Mouse (Mus musculus) heart, embryonic 10.5 days (tissue): ENCODE results near the gene Rnf32. TPM values are rescaled to one million over a fixed set of nuclear protein-coding genes. Genes with fewer than 3 reads are reported as not detected.

Source experiments
- DNase-seq: peaks from one replicate; pipeline ENCODE4 v3.0.0-alpha.2; 2017; ENCODE audit warnings: low spot score
- H3K27ac ChIP-seq: fragments of 300-500 bp; sonication (generic); 2 replicates; pipeline ENCODE4 v1.5.1; 2016; ENCODE audit warnings: mild to moderate bottlenecking
- H3K27me3 ChIP-seq: fragments of 300-500 bp; sonication (generic); 2 replicates; pipeline ENCODE4 v1.6.1; 2016; ENCODE audit warnings: mild to moderate bottlenecking; ENCODE audit not compliant: poor library complexity, insufficient read depth, severe bottlenecking
- H3K36me3 ChIP-seq: fragments of 300-500 bp; sonication (generic); 2 replicates; pipeline ENCODE4 v1.6.1; 2016; ENCODE audit warnings: mild to moderate bottlenecking, moderate library complexity
- H3K4me1 ChIP-seq: fragments of 300-500 bp; sonication (generic); 2 replicates; pipeline ENCODE4 v1.6.1; 2016; ENCODE audit warnings: mild to moderate bottlenecking
- H3K4me3 ChIP-seq: fragments of 300-500 bp; sonication (generic); 2 replicates; pipeline ENCODE4 v1.5.1; 2016; ENCODE audit warnings: mild to moderate bottlenecking, moderate library complexity
- H3K9me3 ChIP-seq: fragments of 300-500 bp; sonication (generic); 2 replicates; pipeline ENCODE4 v1.6.1; 2016; ENCODE audit warnings: mild to moderate bottlenecking, moderate library complexity
- WGBS: fragments of 180-500 bp; shearing (Covaris S2); methylation state at CpG from one replicate; pipeline ENCODE4 v1.1.7; 2016; 5-methylcytosine and 5-hydroxymethylcytosine counted together
- polyA plus RNA-seq: library from polyadenylated mRNA; unstranded; fragments of >200 nt; fragmentation: Nextera tagmentation; extraction: Ambion mirVana; gene quantifications from 2 replicates; pipeline ENCODE4 v1.2.1, GENCODE M21; 2016

Rnf32 gene
- polyA plus RNA-seq, 1 experiment from 2014 or later = 3.1 TPM

- DNase-seq = no peak
- Histone ChIP-seq H3K36me3 (no peaks in the 10 kb centered on the region), H3K27me3 (no peaks in the 10 kb centered on the region; the same call in 1 of the 2 replicates), H3K4me1 (peaks cover 15% of the 10 kb centered on the region), H3K27ac (no peak overlapping the region), H3K4me3 (no peak overlapping the region), H3K9me3 (no peaks in the 10 kb centered on the region)
- 47% methylated on average over 4 of the region's 4 CpGs for WGBS
Measured at GRCm38 (mm10) chr5:29211980-29212555, 16.3 kb downstream of the Rnf32 start.

GRCm38 (mm10) chr5:29217997-29218396, 22.2 kb downstream of the Rnf32 start:
- Histone ChIP-seq H3K27ac (no peak overlapping the region), H3K27me3 (no peaks in the 10 kb centered on the region; the same call in 1 of the 2 replicates), H3K4me3 (no peak overlapping the region), H3K4me1 (peaks cover 10% of the 10 kb centered on the region), H3K9me3 (no peaks in the 10 kb centered on the region), H3K36me3 (no peaks in the 10 kb centered on the region)
- no peak for DNase-seq
- 40% methylated on average over 3 of the region's 3 CpGs for WGBS

GRCm38 (mm10) chr5:29224089-29224488, 28.3 kb downstream of the Rnf32 start:
- no peaks in the 10 kb centered on the region for H3K27me3 ChIP-seq
- H3K4me1 ChIP-seq = no peaks in the 10 kb centered on the region
- H3K9me3 ChIP-seq = no peaks in the 10 kb centered on the region
- no peak for DNase-seq
- no peak overlapping the region for H3K27ac ChIP-seq
- H3K4me3 ChIP-seq = no peak overlapping the region
- H3K36me3 ChIP-seq = no peaks in the 10 kb centered on the region
- WGBS = 90% methylated on average over 7 of the region's 7 CpGs

GRCm38 (mm10) chr5:29230481-29230880, 34.7 kb downstream of the Rnf32 start:
- WGBS = 80% methylated on average over 2 of the region's 2 CpGs
- Histone ChIP-seq H3K27ac (no peak overlapping the region), H3K4me3 (no peak overlapping the region), H3K36me3 (no peaks in the 10 kb centered on the region), H3K9me3 (no peaks in the 10 kb centered on the region), H3K27me3 (no peaks in the 10 kb centered on the region), H3K4me1 (no peaks in the 10 kb centered on the region)
- no peak for DNase-seq

GRCm38 (mm10) chr5:29238379-29238778, 42.6 kb downstream of the Rnf32 start:
- H3K27ac ChIP-seq = no peak overlapping the region
- no peaks in the 10 kb centered on the region for H3K36me3 ChIP-seq
- no peak for DNase-seq
- H3K4me3 ChIP-seq = no peak overlapping the region
- H3K9me3 ChIP-seq = no peaks in the 10 kb centered on the region
- no peaks in the 10 kb centered on the region for H3K4me1 ChIP-seq
- H3K27me3 ChIP-seq = no peaks in the 10 kb centered on the region

- Histone ChIP-seq H3K27me3 (no peaks in the 10 kb centered on the region), H3K36me3 (no peaks in the 10 kb centered on the region), H3K4me3 (no peak overlapping the region), H3K9me3 (no peaks in the 10 kb centered on the region), H3K27ac (no peak overlapping the region), H3K4me1 (no peaks in the 10 kb centered on the region)
- no peak for DNase-seq
- WGBS = no CpG with 5 or more reads among the region's 1 CpGs
Measured at GRCm38 (mm10) chr5:29244769-29245168, 49.0 kb downstream of the Rnf32 start.

GRCm38 (mm10) chr5:29250795-29251495, 55.2 kb downstream of the Rnf32 start:
- Histone ChIP-seq H3K27ac (no peak overlapping the region), H3K9me3 (no peaks in the 10 kb centered on the region), H3K4me1 (no peaks in the 10 kb centered on the region), H3K4me3 (no peak overlapping the region), H3K36me3 (no peaks in the 10 kb centered on the region), H3K27me3 (no peaks in the 10 kb centered on the region)
- WGBS = 76% methylated on average over 8 of the region's 8 CpGs
- no peak for DNase-seq

GRCm38 (mm10) chr5:29251496-29251873, 55.7 kb downstream of the Rnf32 start:
- Histone ChIP-seq H3K27ac (no peak overlapping the region), H3K4me1 (no peaks in the 10 kb centered on the region), H3K27me3 (no peaks in the 10 kb centered on the region), H3K9me3 (no peaks in the 10 kb centered on the region), H3K36me3 (no peaks in the 10 kb centered on the region), H3K4me3 (no peak overlapping the region)
- WGBS = 82% methylated on average over 1 of the region's 1 CpGs
- DNase-seq = no peak

GRCm38 (mm10) chr5:29253876-29254275, 58.1 kb downstream of the Rnf32 start:
- no peaks in the 10 kb centered on the region for H3K4me1 ChIP-seq
- 62% methylated on average over 2 of the region's 2 CpGs for WGBS
- H3K9me3 ChIP-seq = no peaks in the 10 kb centered on the region
- H3K36me3 ChIP-seq = no peaks in the 10 kb centered on the region
- H3K27me3 ChIP-seq = no peaks in the 10 kb centered on the region
- DNase-seq = no peak
- no peak overlapping the region for H3K4me3 ChIP-seq
- H3K27ac ChIP-seq = no peak overlapping the region

- no peaks in the 10 kb centered on the region for H3K27me3 ChIP-seq
- DNase-seq = no peak
- no peak overlapping the region for H3K4me3 ChIP-seq
- WGBS = 64% methylated on average over 4 of the region's 4 CpGs
- no peaks in the 10 kb centered on the region for H3K36me3 ChIP-seq
- no peak overlapping the region for H3K27ac ChIP-seq
- no peaks in the 10 kb centered on the region for H3K9me3 ChIP-seq
- no peaks in the 10 kb centered on the region for H3K4me1 ChIP-seq
Measured at GRCm38 (mm10) chr5:29270879-29271278, 75.1 kb downstream of the Rnf32 start.

GRCm38 (mm10) chr5:29273426-29273825, 77.6 kb downstream of the Rnf32 start:
- 72% methylated on average over 2 of the region's 2 CpGs for WGBS
- H3K27me3 ChIP-seq = no peaks in the 10 kb centered on the region
- no peak for DNase-seq
- H3K36me3 ChIP-seq = no peaks in the 10 kb centered on the region
- H3K4me3 ChIP-seq = no peak overlapping the region
- no peak overlapping the region for H3K27ac ChIP-seq
- H3K4me1 ChIP-seq = no peaks in the 10 kb centered on the region
- H3K9me3 ChIP-seq = no peaks in the 10 kb centered on the region

- no peak overlapping the region for H3K27ac ChIP-seq
- DNase-seq = no peak
- no peaks in the 10 kb centered on the region for H3K9me3 ChIP-seq
- H3K4me3 ChIP-seq = no peak overlapping the region
- no peaks in the 10 kb centered on the region for H3K36me3 ChIP-seq
- no peaks in the 10 kb centered on the region for H3K27me3 ChIP-seq
- no peaks in the 10 kb centered on the region for H3K4me1 ChIP-seq
Measured at GRCm38 (mm10) chr5:29274746-29275145, 79.0 kb downstream of the Rnf32 start.
